Mouse (Mus musculus) lung, adult 2 months (tissue): Measurements from ENCODE around the gene Adprm.

Source experiments
- CTCF ChIP-seq: fragments of 200-500 bp; IDR thresholded peaks from 2 replicates; pipeline ENCODE4 v1.5.1; 2011; ENCODE audit warnings: mild to moderate bottlenecking, low read length, control low read depth; ENCODE audit not compliant: insufficient read depth
- POLR2A ChIP-seq: fragments of 200-500 bp; IDR thresholded peaks from 2 replicates; pipeline ENCODE4 v1.6.1; 2011; ENCODE audit warnings: low read depth, mild to moderate bottlenecking, control low read depth, low read length, borderline replicate concordance; ENCODE audit errors: extremely low read depth

- TF ChIP-seq CTCF (no peak), POLR2A (no peak)
These were observed 8.9 kb upstream of the Adprm start for GRCm38 (mm10) chr11:67061311-67061710.
